Mouse (Mus musculus): ENCODE results near the gene Ttc17. TPM values are rescaled to one million over a fixed set of nuclear protein-coding genes. Genes with fewer than 3 reads are reported as not detected.

The Ttc17 gene
- polyA plus RNA-seq, 1 experiment, result 38.7 TPM

DNA sequence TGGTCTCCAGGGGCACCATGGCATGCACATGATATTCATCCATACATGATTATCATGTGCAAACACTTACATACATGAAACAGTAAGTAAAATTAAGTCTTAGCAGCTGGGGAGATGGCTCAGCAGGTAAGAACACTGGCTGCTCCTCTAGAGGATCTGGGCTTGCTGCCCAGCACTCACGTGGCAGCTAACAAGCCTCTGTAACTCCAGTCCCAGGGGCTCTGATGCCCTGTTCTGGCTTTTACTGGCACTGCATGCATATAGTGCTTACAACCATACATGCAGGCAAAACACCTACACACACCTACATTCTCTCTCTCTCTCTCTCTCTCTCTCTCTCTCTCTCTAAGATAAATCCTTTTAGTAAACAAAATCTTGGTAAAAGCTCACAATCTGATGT lies 65.7 kb downstream of the Ttc17 start:
- H3K4me1 ChIP-seq (ENCODE audit: control insufficient read depth, insufficient read depth, low read length), result no peaks in the 10 kb centered on the region
- H3K27ac ChIP-seq (ENCODE audit: insufficient read depth, low read depth, low read length), result no peak overlapping the region
- H3K4me3 ChIP-seq (ENCODE audit: insufficient read depth, low read length), result no peak overlapping the region
- TF ChIP-seq POLR2A (IDR thresholded peaks at IDR 0.05; ENCODE audit: borderline replicate concordance, low read depth, low read length) (no peak), CTCF (IDR thresholded peaks at IDR 0.05; ENCODE audit: low read depth, low read length) (no peak)

DNA sequence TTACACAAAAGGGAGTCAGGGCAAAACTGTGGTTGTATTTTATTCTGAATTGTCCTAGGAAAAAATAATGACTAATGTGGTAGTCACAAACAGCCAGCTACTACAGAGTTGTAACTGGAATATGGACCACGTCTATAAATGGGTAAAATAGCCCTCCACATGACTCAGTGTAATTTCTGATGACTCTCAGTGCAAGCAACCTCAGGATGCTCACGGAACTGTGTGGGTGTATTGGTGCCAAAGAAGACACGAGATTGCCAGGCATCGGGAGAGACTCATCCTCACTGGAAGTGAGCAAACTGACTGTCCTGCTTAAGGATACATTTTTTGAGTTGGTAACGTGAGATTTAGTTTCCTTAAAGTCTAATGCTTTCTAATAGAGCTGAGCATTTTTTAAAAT lies 67.0 kb downstream of the Ttc17 start:
- Histone ChIP-seq H3K27ac (ENCODE audit: insufficient read depth, low read depth, low read length) (no peak overlapping the region), H3K4me3 (ENCODE audit: insufficient read depth, low read length) (no peak overlapping the region), H3K4me1 (ENCODE audit: control insufficient read depth, insufficient read depth, low read length) (no peaks in the 10 kb centered on the region)
- TF ChIP-seq POLR2A (IDR thresholded peaks at IDR 0.05; ENCODE audit: borderline replicate concordance, low read depth, low read length) (no peak), CTCF (IDR thresholded peaks at IDR 0.05; ENCODE audit: low read depth, low read length) (no peak)

GRCm38 (mm10) chr2:94336336-94336735 lies 70.2 kb downstream of the Ttc17 start:
- H3K4me1 ChIP-seq (ENCODE audit: control insufficient read depth, insufficient read depth, low read length), result no peaks in the 10 kb centered on the region
- no peak overlapping the region for H3K4me3 ChIP-seq (ENCODE audit: insufficient read depth, low read length)
- TF ChIP-seq CTCF (IDR thresholded peaks at IDR 0.05; ENCODE audit: low read depth, low read length) (no peak), POLR2A (IDR thresholded peaks at IDR 0.05; ENCODE audit: borderline replicate concordance, low read depth, low read length) (no peak)
- H3K27ac ChIP-seq (ENCODE audit: insufficient read depth, low read depth, low read length), result no peak overlapping the region

DNA sequence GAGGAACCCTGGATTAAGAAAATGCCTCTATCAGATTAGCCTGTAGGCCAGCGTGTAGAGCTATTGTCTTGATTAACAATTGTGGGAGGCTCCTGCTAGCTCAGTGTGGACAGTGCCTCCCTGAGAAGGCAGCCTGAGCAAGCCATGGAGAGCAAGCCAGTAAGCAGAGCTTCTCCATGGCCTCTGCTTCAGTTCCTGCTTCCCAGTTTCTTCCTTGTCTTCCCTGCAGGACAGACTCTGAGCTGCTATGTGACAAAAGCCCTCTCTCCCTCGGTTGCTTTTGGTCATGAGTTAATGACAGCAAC lies 71.8 kb downstream of the Ttc17 start:
- H3K27ac ChIP-seq (ENCODE audit: insufficient read depth, low read depth, low read length), result no peak overlapping the region
- H3K4me1 ChIP-seq (ENCODE audit: control insufficient read depth, insufficient read depth, low read length), result no peaks in the 10 kb centered on the region
- no peak overlapping the region for H3K4me3 ChIP-seq (ENCODE audit: insufficient read depth, low read length)
- no peak for TF ChIP-seq POLR2A (IDR thresholded peaks at IDR 0.05; ENCODE audit: borderline replicate concordance, low read depth, low read length)

DNA sequence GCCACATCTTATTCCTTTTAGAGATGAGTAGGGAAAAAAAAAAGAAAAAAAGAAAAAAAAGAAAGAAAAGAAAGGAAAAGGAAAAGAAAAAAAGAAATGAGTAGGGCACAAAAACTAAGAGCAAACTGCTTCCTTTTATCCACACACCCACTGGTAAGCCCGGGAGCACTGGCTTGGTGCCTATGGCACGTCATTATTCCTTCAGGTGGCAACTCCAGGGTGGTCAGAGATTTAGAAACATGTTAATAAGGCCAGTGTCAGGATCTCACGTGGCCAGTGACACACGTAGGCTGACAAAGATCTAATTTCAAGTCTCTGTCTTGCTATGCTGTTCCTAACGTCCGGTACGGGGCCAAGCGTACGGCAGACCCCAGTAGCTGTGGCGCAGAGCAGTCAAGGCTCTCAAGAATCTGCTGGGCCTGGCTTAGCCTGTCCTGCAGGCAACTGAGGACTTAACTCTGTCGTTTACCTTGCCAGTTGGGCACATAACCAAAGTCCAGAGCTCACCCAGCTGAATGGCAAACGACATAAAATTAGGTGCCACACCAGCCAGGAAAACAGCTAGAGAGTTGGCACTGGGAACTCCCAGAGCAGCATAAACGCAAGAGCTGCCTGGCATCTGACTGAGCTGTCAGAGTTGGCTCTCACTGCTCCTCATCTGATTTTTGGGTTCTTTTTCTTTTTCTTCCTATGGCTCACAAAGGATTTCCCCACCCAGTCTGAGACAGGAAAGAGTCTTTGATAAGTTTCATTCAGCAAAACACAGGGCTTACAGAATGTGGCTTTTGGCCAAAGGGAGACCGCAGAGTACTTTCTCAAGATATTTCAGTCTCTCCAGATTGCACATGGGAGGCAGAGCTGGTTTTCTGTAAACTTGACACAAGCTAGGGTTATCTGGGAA lies 72.4 kb downstream of the Ttc17 start:
- H3K4me1 ChIP-seq (ENCODE audit: control insufficient read depth, insufficient read depth, low read length), result no peaks in the 10 kb centered on the region

GRCm38 (mm10) chr2:94333086-94333485 lies 73.4 kb downstream of the Ttc17 start:
- TF ChIP-seq POLR2A (IDR thresholded peaks at IDR 0.05; ENCODE audit: borderline replicate concordance, low read depth, low read length) (no peak), CTCF (IDR thresholded peaks at IDR 0.05; ENCODE audit: low read depth, low read length) (no peak)
- Histone ChIP-seq H3K4me1 (ENCODE audit: control insufficient read depth, insufficient read depth, low read length) (no peaks in the 10 kb centered on the region), H3K27ac (ENCODE audit: insufficient read depth, low read depth, low read length) (no peak overlapping the region), H3K4me3 (ENCODE audit: insufficient read depth, low read length) (no peak overlapping the region)

More for the DNA sequence above, 72.4 kb downstream of the Ttc17 start:
- H3K4me3 ChIP-seq (ENCODE audit: insufficient read depth, low read length), result no peak overlapping the region
- TF ChIP-seq CTCF (IDR thresholded peaks at IDR 0.05; ENCODE audit: low read depth, low read length) (no peak), POLR2A (IDR thresholded peaks at IDR 0.05; ENCODE audit: borderline replicate concordance, low read depth, low read length) (no peak)
- H3K27ac ChIP-seq (ENCODE audit: insufficient read depth, low read depth, low read length), result no peak overlapping the region

GRCm38 (mm10) chr2:94329336-94329735 lies 77.2 kb downstream of the Ttc17 start:
- Histone ChIP-seq H3K4me3 (ENCODE audit: insufficient read depth, low read length) (no peak overlapping the region), H3K27ac (ENCODE audit: insufficient read depth, low read depth, low read length) (no peak overlapping the region), H3K4me1 (ENCODE audit: control insufficient read depth, insufficient read depth, low read length) (no peaks in the 10 kb centered on the region)
- no peak for TF ChIP-seq CTCF (IDR thresholded peaks at IDR 0.05; ENCODE audit: low read depth, low read length)
- no peak for TF ChIP-seq POLR2A (IDR thresholded peaks at IDR 0.05; ENCODE audit: borderline replicate concordance, low read depth, low read length)

GRCm38 (mm10) chr2:94327836-94328235 lies 78.7 kb downstream of the Ttc17 start:
- Histone ChIP-seq H3K4me3 (ENCODE audit: insufficient read depth, low read length) (no peak overlapping the region), H3K27ac (ENCODE audit: insufficient read depth, low read depth, low read length) (no peak overlapping the region), H3K4me1 (ENCODE audit: control insufficient read depth, insufficient read depth, low read length) (no peaks in the 10 kb centered on the region)
- TF ChIP-seq CTCF (IDR thresholded peaks at IDR 0.05; ENCODE audit: low read depth, low read length) (no peak), POLR2A (IDR thresholded peaks at IDR 0.05; ENCODE audit: borderline replicate concordance, low read depth, low read length) (no peak)

DNA sequence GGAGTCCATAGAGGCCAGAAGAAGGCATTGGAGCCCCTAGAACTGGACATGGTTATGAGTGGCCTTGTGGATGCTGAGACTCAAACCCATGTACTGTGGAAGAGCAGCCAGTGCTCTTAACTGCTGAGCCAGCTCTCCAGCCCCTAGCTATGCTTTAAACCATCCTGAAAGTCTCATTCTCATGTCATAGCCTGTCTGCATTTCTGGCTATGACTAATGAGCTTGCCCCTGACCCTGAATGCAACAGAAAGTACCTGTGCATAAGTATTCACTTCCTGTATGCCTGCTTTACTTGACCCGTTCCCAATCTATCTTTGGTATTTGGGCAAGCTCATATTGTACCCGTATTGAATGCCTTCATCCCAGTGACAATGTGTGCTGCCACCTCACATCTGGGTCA lies 86.7 kb downstream of the Ttc17 start:
- H3K27ac ChIP-seq (ENCODE audit: insufficient read depth, low read depth, low read length), result no peak overlapping the region
- no peak for TF ChIP-seq CTCF (IDR thresholded peaks at IDR 0.05; ENCODE audit: low read depth, low read length)
- no peak for TF ChIP-seq POLR2A (IDR thresholded peaks at IDR 0.05; ENCODE audit: borderline replicate concordance, low read depth, low read length)
- H3K4me1 ChIP-seq (ENCODE audit: control insufficient read depth, insufficient read depth, low read length), result no peaks in the 10 kb centered on the region
- H3K4me3 ChIP-seq (ENCODE audit: insufficient read depth, low read length), result no peak overlapping the region

DNA sequence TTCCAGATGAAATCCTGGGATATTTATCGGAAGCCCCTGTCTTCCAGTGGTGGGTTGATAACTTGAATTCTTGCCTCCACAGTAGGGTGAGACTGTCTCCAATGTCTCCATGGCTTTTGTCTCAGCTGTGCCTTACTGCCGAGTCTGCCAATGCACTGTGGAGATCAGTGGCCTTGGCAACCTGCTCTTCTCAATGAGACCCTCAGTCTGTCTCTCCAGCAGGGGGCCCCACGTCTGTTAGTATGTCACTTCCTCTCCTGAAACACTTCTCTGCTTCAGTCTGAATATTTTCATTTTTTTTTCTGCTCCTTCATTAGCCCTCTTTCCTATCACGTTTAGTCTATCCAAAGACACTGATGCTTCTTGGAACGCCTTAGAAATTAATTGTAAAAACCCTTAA lies 90.0 kb downstream of the Ttc17 start:
- no peak for TF ChIP-seq CTCF (IDR thresholded peaks at IDR 0.05; ENCODE audit: low read depth, low read length)
- TF ChIP-seq POLR2A (IDR thresholded peaks at IDR 0.05; ENCODE audit: borderline replicate concordance, low read depth, low read length), result no peak
- Histone ChIP-seq H3K4me1 (ENCODE audit: control insufficient read depth, insufficient read depth, low read length) (no peaks in the 10 kb centered on the region), H3K4me3 (ENCODE audit: insufficient read depth, low read length) (no peak overlapping the region), H3K27ac (ENCODE audit: insufficient read depth, low read depth, low read length) (no peak overlapping the region)
